Mouse (Mus musculus) hindbrain, embryonic 15.5 days (tissue): ENCODE data around the gene Trp73. TPM values are rescaled to one million over a fixed set of nuclear protein-coding genes. Genes with fewer than 3 reads are reported as not detected.

ENCODE experiments used
- ATAC-seq: fragments of 200-750 bp; cut with Nextera tagmentation; 2 replicates; pipeline ENCODE4 v1.8.0; 2017; ENCODE audit warnings: low read depth, moderate number of reproducible peaks, moderate TSS enrichment; ENCODE audit not compliant: low FRiP score
- H3K27ac ChIP-seq: fragments of 300-500 bp; sonication (generic); replicated peaks from 2 replicates; pipeline ENCODE4 v1.5.1; 2015; ENCODE audit warnings: mild to moderate bottlenecking, inconsistent platforms
- H3K27me3 ChIP-seq: fragments of 300-500 bp; sonication (generic); 2 replicates; pipeline ENCODE4 v1.6.1; 2015; ENCODE audit warnings: control low read depth, inconsistent platforms
- H3K36me3 ChIP-seq: fragments of 300-500 bp; sonication (generic); 2 replicates; pipeline ENCODE4 v1.6.1; 2015; ENCODE audit warnings: control low read depth, inconsistent platforms
- H3K4me1 ChIP-seq: fragments of 300-500 bp; sonication (generic); replicated peaks from 2 replicates; pipeline ENCODE4 v1.6.1; 2015; ENCODE audit warnings: control low read depth, inconsistent platforms
- H3K4me2 ChIP-seq: fragments of 300-500 bp; sonication (generic); 2 replicates; pipeline ENCODE4 v1.6.1; 2015; ENCODE audit warnings: moderate library complexity, mild to moderate bottlenecking, inconsistent platforms
- H3K4me3 ChIP-seq: fragments of 300-500 bp; sonication (generic); 2 replicates; pipeline ENCODE4 v1.5.1; 2015; ENCODE audit warnings: mild to moderate bottlenecking, inconsistent platforms
- H3K9ac ChIP-seq: fragments of 300-500 bp; sonication (generic); 2 replicates; pipeline ENCODE4 v1.6.1; 2015; ENCODE audit warnings: inconsistent platforms
- H3K9me3 ChIP-seq: fragments of 300-500 bp; sonication (generic); 2 replicates; pipeline ENCODE4 v1.6.1; 2016; ENCODE audit warnings: control low read depth, inconsistent platforms
- WGBS: fragments of 180-500 bp; shearing (Covaris S2); methylation state at CpG from one replicate; pipeline ENCODE4 v1.1.7; 2015; 5-methylcytosine and 5-hydroxymethylcytosine counted together
- polyA plus RNA-seq: library from polyadenylated mRNA; unstranded; fragments of >200 nt; fragmentation: Nextera tagmentation; extraction: Ambion mirVana; gene quantifications from 2 replicates; pipeline ENCODE4 v1.2.1, GENCODE M21; 2015

Trp73 gene
- polyA plus RNA-seq, 1 experiment from 2014 or later: 0.92 TPM

- Histone ChIP-seq H3K27me3 (peaks cover 40% of the 10 kb centered on the region), H3K4me2 (peak overlapping the region; percentile 89), H3K9ac (no peak overlapping the region), H3K9me3 (no peaks in the 10 kb centered on the region), H3K4me1 (peaks cover 38% of the 10 kb centered on the region), H3K4me3 (peak overlapping the region; percentile 84), H3K36me3 (no peaks in the 10 kb centered on the region), H3K27ac (no peak overlapping the region)
- 2% methylated on average over 42 of the region's 42 CpGs for WGBS
- ATAC-seq: no peak
These were observed 1.2 kb upstream of the Trp73 start for GRCm38 (mm10) chr4:154141009-154141867.

GRCm38 (mm10) chr4:154140213-154141008 lies 403 bp upstream of the Trp73 start:
- peaks cover 38% of the 10 kb centered on the region for H3K4me1 ChIP-seq
- no peak overlapping the region for H3K27ac ChIP-seq
- 2% methylated on average over 45 of the region's 46 CpGs for WGBS
- H3K4me2 ChIP-seq: peak overlapping the region; percentile 89
- peak overlapping the region; percentile 36; the same call in 1 of the 2 replicates for H3K9ac ChIP-seq
- H3K27me3 ChIP-seq: peaks cover 49% of the 10 kb centered on the region
- no peaks in the 10 kb centered on the region for H3K9me3 ChIP-seq
- ATAC-seq: no peak
- H3K36me3 ChIP-seq: no peaks in the 10 kb centered on the region
- peak overlapping the region; percentile 84 for H3K4me3 ChIP-seq

DNA sequence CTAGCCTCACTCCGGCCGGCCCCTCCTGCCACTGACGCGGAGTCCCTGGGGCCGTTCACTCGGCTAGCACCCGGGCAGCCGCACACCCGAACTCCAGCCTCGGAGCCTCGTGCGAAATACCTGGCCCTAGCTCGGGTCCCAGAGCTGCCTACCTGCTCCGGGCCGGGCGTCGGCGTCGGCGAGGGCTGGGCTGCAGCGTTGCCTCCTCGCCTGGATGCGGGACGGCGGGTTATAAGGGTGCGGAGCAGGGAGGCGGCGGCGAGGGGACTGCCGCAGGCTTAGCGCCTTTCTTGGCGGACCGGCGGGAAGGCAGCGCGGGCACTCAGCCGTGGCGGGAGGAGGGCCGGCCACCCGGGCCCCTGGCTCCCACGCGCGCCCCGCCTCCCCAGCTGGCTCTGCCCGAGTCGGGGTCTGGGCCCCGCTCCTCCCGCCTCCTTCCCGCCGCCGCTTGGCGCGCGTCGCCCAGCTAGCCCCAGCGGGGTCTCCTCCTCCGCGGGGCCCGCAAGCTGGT lies 282 bp downstream of the Trp73 start:
- under 1% methylated on average over 42 of the region's 59 CpGs for WGBS
- Histone ChIP-seq H3K4me2 (peak overlapping the region; percentile 89), H3K36me3 (no peaks in the 10 kb centered on the region), H3K9me3 (no peaks in the 10 kb centered on the region), H3K27ac (no peak overlapping the region), H3K27me3 (peaks cover 50% of the 10 kb centered on the region), H3K4me1 (peaks cover 38% of the 10 kb centered on the region), H3K9ac (peak overlapping the region; percentile 36), H3K4me3 (peak overlapping the region; percentile 84)
- no peak for ATAC-seq

DNA sequence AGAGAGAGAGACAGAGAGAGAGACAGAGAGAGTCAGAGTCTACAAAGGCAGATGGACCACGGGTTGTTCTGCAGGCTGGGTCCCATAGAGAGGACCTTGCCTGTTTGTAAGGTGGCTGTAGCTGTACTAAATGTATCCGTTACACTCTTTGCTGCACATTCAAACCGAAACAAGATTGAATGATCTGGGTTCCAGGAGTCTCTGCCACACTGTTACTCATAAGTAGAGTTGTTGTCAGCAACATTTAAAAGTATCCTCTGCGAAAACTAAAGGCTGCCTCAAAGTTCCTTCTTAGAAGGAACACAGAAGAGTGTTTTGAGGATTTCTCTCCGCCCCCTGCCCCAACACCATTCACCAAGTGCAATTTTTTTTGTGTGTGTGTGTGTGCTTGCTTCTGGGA lies 2.9 kb downstream of the Trp73 start:
- no peak overlapping the region for H3K4me2 ChIP-seq
- ATAC-seq: no peak
- H3K27ac ChIP-seq: no peak overlapping the region
- H3K9me3 ChIP-seq: no peaks in the 10 kb centered on the region
- 65% methylated on average over 5 of the region's 5 CpGs for WGBS
- H3K9ac ChIP-seq: no peak overlapping the region
- peaks cover 28% of the 10 kb centered on the region for H3K4me1 ChIP-seq
- no peaks in the 10 kb centered on the region for H3K36me3 ChIP-seq
- H3K27me3 ChIP-seq: peaks cover 56% of the 10 kb centered on the region
- no peak overlapping the region for H3K4me3 ChIP-seq

DNA sequence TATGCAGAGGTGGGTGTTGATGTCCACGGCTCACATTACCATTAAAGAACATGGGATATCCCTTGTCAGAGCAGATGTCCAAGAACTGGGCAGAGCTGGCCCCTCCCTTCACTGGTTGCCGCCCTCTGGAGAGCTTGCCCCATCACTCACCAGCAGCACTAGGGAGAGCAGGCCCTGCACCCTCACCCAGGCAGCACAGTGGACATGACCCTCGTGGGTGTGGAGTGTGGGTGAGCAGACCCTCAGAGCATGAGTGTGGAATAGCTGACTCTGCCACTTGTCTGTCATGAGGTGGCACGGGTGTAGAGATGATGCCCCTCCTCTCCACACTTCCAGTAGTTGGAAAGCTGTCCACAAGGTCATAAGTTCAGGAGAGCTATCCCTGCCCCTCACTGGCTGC lies 5.2 kb downstream of the Trp73 start:
- H3K9me3 ChIP-seq: no peaks in the 10 kb centered on the region
- no peaks in the 10 kb centered on the region for H3K36me3 ChIP-seq
- no peak overlapping the region for H3K4me3 ChIP-seq
- H3K4me2 ChIP-seq: no peak overlapping the region
- peaks cover 7% of the 10 kb centered on the region for H3K4me1 ChIP-seq
- peaks cover 48% of the 10 kb centered on the region for H3K27me3 ChIP-seq
- no peak overlapping the region for H3K9ac ChIP-seq
- WGBS: 70% methylated on average over 4 of the region's 4 CpGs
- no peak for ATAC-seq
- H3K27ac ChIP-seq: no peak overlapping the region

DNA sequence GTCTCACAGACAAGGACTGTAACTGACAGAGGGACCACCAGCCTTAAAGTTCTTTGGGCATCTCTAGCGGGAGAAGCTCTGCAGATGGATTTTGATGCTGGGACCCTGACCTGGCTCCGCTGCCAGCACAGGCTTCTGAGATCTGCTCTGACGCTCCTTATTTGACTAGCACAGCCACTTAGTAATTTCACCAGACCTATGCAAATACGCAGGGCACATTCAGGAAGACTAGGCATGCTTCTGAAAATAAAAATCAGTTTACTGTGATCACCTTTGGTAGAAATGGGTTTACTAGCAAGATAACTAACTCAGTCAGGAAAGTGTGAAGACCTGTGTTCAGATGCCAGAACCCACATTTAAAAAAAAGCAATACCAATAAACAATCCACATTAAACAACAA lies 8.1 kb downstream of the Trp73 start:
- 86% methylated on average over 4 of the region's 4 CpGs for WGBS
- H3K4me3 ChIP-seq: no peak overlapping the region
- no peaks in the 10 kb centered on the region for H3K36me3 ChIP-seq
- no peak overlapping the region for H3K9ac ChIP-seq
- no peak overlapping the region for H3K4me2 ChIP-seq
- H3K27me3 ChIP-seq: peaks cover 21% of the 10 kb centered on the region
- no peak for ATAC-seq
- no peaks in the 10 kb centered on the region for H3K4me1 ChIP-seq
- H3K27ac ChIP-seq: no peak overlapping the region
- no peaks in the 10 kb centered on the region for H3K9me3 ChIP-seq

GRCm38 (mm10) chr4:154129950-154130349 lies 10.1 kb downstream of the Trp73 start:
- peaks cover 7% of the 10 kb centered on the region; the same call in 1 of the 2 replicates for H3K27me3 ChIP-seq
- H3K4me3 ChIP-seq: no peak overlapping the region
- no peak overlapping the region for H3K4me2 ChIP-seq
- no peaks in the 10 kb centered on the region for H3K9me3 ChIP-seq
- H3K4me1 ChIP-seq: no peaks in the 10 kb centered on the region
- ATAC-seq: no peak
- no peak overlapping the region for H3K9ac ChIP-seq
- H3K36me3 ChIP-seq: no peaks in the 10 kb centered on the region
- H3K27ac ChIP-seq: no peak overlapping the region

GRCm38 (mm10) chr4:154127273-154127672 lies 12.7 kb downstream of the Trp73 start:
- no peak overlapping the region for H3K4me3 ChIP-seq
- H3K9ac ChIP-seq: no peak overlapping the region
- no peaks in the 10 kb centered on the region for H3K36me3 ChIP-seq
- H3K4me1 ChIP-seq: no peaks in the 10 kb centered on the region
- no peak overlapping the region for H3K27ac ChIP-seq
- H3K4me2 ChIP-seq: no peak overlapping the region
- no peak for ATAC-seq
- H3K9me3 ChIP-seq: no peaks in the 10 kb centered on the region
- 76% methylated on average over 3 of the region's 3 CpGs for WGBS
- no peaks in the 10 kb centered on the region; the same call in 1 of the 2 replicates for H3K27me3 ChIP-seq

DNA sequence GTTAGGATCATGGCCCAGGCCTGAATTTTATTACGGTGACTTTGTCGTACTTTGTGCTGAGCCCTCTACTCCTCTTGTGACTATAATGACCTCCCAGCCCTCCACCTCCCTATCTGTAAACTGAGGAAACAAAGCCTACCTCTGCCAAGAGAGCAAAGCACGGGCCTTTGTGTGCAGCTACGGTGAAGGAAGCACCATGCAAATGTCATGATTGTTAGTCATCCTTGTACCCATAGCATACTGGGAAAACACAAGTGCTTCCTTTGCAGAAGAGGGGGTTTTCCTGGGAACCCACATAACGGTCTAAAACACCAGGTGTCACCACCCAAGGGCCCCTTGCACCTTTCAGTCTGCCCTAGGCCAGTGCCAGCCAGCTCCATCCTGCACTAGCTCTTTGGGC lies 14.8 kb downstream of the Trp73 start:
- Histone ChIP-seq H3K27ac (no peak overlapping the region), H3K9ac (no peak overlapping the region), H3K27me3 (no peaks in the 10 kb centered on the region; the same call in 1 of the 2 replicates), H3K9me3 (no peaks in the 10 kb centered on the region), H3K4me1 (no peaks in the 10 kb centered on the region), H3K4me2 (no peak overlapping the region), H3K36me3 (no peaks in the 10 kb centered on the region), H3K4me3 (no peak overlapping the region)
- WGBS: 78% methylated on average over 5 of the region's 5 CpGs
- no peak for ATAC-seq

DNA sequence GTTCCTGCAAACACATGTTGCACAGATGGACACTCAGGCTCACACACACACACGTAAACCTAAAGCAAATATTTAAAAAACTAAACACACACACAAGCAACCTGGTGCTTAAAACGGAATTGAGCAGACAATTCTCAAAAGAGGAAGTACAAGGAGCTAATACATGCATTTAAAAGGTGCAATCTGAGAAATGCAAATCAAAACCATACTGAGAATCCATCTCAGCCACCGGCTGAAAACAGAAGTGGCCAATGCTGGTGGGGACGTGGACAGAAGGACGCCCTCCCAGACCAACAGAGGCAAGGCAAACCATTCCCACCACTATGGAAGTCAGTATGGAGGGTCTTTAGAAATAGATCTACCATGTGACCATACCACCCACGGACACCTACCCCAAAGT lies 16.5 kb downstream of the Trp73 start:
- H3K4me1 ChIP-seq: no peaks in the 10 kb centered on the region
- no peaks in the 10 kb centered on the region for H3K36me3 ChIP-seq
- H3K4me2 ChIP-seq: no peak overlapping the region
- H3K9ac ChIP-seq: no peak overlapping the region
- no peak overlapping the region for H3K27ac ChIP-seq
- no peak for ATAC-seq
- H3K27me3 ChIP-seq: no peaks in the 10 kb centered on the region
- no peaks in the 10 kb centered on the region for H3K9me3 ChIP-seq
- 78% methylated on average over 6 of the region's 6 CpGs for WGBS
- H3K4me3 ChIP-seq: no peak overlapping the region

GRCm38 (mm10) chr4:154122374-154122773 lies 17.6 kb downstream of the Trp73 start:
- no peaks in the 10 kb centered on the region for H3K4me1 ChIP-seq
- no peaks in the 10 kb centered on the region for H3K27me3 ChIP-seq
- H3K27ac ChIP-seq: no peak overlapping the region
- 73% methylated on average over 7 of the region's 7 CpGs for WGBS
- no peak for ATAC-seq
- no peak overlapping the region for H3K9ac ChIP-seq
- H3K4me2 ChIP-seq: no peak overlapping the region
- H3K4me3 ChIP-seq: no peak overlapping the region
- H3K36me3 ChIP-seq: no peaks in the 10 kb centered on the region
- no peaks in the 10 kb centered on the region for H3K9me3 ChIP-seq

- no peaks in the 10 kb centered on the region for H3K27me3 ChIP-seq
- no peaks in the 10 kb centered on the region for H3K4me1 ChIP-seq
- H3K9ac ChIP-seq: no peak overlapping the region
- no peaks in the 10 kb centered on the region for H3K36me3 ChIP-seq
- ATAC-seq: no peak
- H3K4me3 ChIP-seq: no peak overlapping the region
- H3K27ac ChIP-seq: no peak overlapping the region
- H3K4me2 ChIP-seq: no peak overlapping the region
- H3K9me3 ChIP-seq: no peaks in the 10 kb centered on the region
- WGBS: 72% methylated on average over 11 of the region's 11 CpGs
These were observed 18.2 kb downstream of the Trp73 start for GRCm38 (mm10) chr4:154121800-154122199.
